Mouse (Mus musculus) kidney, embryonic 15.5 days (tissue): Measurements from ENCODE around the gene Cldn10. TPM values are rescaled to one million over a fixed set of nuclear protein-coding genes. Genes with fewer than 3 reads are reported as not detected.
A peak's percentile ranks its signal among the peaks of the same experiment; 100 is the strongest.
"Not testable (repeated sequence)": the region's sequence is repeated elsewhere in the genome, so short reads cannot be mapped to it uniquely, and the experiment has no call there.

Source experiments
- ATAC-seq: fragments of 200-750 bp; cut with Nextera tagmentation; replicated peaks from 2 replicates; pipeline ENCODE4 v1.8.0; 2017; ENCODE audit warnings: moderate TSS enrichment; ENCODE audit not compliant: low FRiP score
- H3K27ac ChIP-seq: fragments of 300-500 bp; sonication (generic); 2 replicates; pipeline ENCODE4 v1.5.1; 2015; ENCODE audit warnings: mild to moderate bottlenecking, inconsistent platforms
- H3K27me3 ChIP-seq: fragments of 300-500 bp; sonication (generic); 2 replicates; pipeline ENCODE4 v1.6.1; 2015; ENCODE audit warnings: inconsistent platforms
- H3K36me3 ChIP-seq: fragments of 300-500 bp; sonication (generic); 2 replicates; pipeline ENCODE4 v1.6.1; 2015; ENCODE audit warnings: inconsistent platforms
- H3K4me1 ChIP-seq: fragments of 300-500 bp; sonication (generic); 2 replicates; pipeline ENCODE4 v1.6.1; 2015; ENCODE audit warnings: inconsistent platforms
- H3K4me2 ChIP-seq: fragments of 300-500 bp; sonication (generic); 2 replicates; pipeline ENCODE4 v1.6.1; 2015; ENCODE audit warnings: moderate library complexity, mild to moderate bottlenecking, inconsistent platforms
- H3K4me3 ChIP-seq: fragments of 300-500 bp; sonication (generic); replicated peaks from 2 replicates; pipeline ENCODE4 v1.5.1; 2015; ENCODE audit warnings: mild to moderate bottlenecking, inconsistent platforms
- H3K9ac ChIP-seq: fragments of 300-500 bp; sonication (generic); 2 replicates; pipeline ENCODE4 v1.6.1; 2015; ENCODE audit warnings: mild to moderate bottlenecking, inconsistent platforms
- H3K9me3 ChIP-seq: fragments of 300-500 bp; sonication (generic); replicated peaks from 2 replicates; pipeline ENCODE4 v1.6.1; 2016; ENCODE audit warnings: inconsistent platforms
- WGBS: fragments of 180-500 bp; shearing (Covaris S2); methylation state at CpG from one replicate; pipeline ENCODE4 v1.1.7; 2015; ENCODE audit warnings: mixed read lengths; 5-methylcytosine and 5-hydroxymethylcytosine counted together
- polyA plus RNA-seq: library from polyadenylated mRNA; unstranded; fragments of >200 nt; fragmentation: Nextera tagmentation; extraction: Ambion mirVana; gene quantifications from 2 replicates; pipeline ENCODE4 v1.2.1, GENCODE M21; 2015

Gene Cldn10
- polyA plus RNA-seq, 1 experiment from 2014 or later: 22.8 TPM

GRCm38 (mm10) chr14:118807653-118808052 is 19.9 kb downstream of the Cldn10 start:
- Histone ChIP-seq H3K27ac (no peak overlapping the region), H3K36me3 (no peaks in the 10 kb centered on the region), H3K27me3 (no peaks in the 10 kb centered on the region), H3K4me1 (peaks cover 3% of the 10 kb centered on the region; the same call in 1 of the 2 replicates), H3K4me2 (no peak overlapping the region), H3K4me3 (no peak overlapping the region), H3K9me3 (no peaks in the 10 kb centered on the region), H3K9ac (no peak overlapping the region)
- 64% methylated on average over 5 of the region's 5 CpGs for WGBS
- ATAC-seq: peak; percentile 75

DNA sequence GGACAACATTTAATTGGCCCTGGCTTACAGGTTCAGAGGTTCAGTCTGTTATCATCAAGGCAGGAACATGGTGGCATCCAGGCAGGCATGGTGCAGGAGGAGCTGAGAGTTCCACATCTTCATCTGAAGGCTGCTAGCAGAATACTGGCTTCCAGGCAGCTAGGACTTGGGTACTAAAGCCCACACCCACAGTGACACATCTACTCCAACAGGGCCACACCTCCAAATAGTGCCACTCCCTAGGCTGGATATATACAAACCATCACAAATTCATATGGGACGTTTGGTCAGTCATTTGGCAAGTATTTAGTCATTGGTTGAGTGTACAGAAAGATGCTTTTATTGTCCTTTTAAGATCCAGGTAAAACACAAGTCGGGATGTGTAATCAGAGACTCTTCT is 20.5 kb downstream of the Cldn10 start:
- not testable (repeated sequence) for H3K4me2 ChIP-seq, H3K4me1 ChIP-seq, H3K9me3 ChIP-seq, H3K27ac ChIP-seq, ATAC-seq, H3K36me3 ChIP-seq, H3K4me3 ChIP-seq, H3K9ac ChIP-seq, H3K27me3 ChIP-seq
- 84% methylated on average over 2 of the region's 2 CpGs for WGBS

DNA sequence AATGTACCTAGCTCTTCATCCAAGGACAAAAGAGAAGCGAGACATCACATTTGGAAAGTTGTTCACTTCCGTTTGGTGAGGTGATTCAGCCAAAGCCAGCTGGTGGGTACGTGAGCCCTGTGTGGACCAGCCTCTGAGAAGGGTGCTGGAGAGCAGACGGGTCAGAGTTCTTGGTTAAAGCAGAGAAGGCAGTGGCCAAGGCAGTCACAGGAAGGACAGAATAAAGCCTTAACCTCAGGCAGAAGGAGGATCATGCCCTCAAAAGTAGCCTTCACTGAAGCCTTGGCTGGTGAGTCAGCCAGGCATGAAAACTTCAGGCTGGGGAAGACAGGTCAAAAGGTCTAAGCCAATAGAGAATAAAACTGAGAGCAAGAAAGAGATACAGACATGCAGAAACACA is 22.0 kb downstream of the Cldn10 start:
- WGBS: 75% methylated on average over 4 of the region's 4 CpGs
- no peak overlapping the region for H3K4me2 ChIP-seq
- no peaks in the 10 kb centered on the region for H3K36me3 ChIP-seq
- H3K4me1 ChIP-seq: peaks cover 3% of the 10 kb centered on the region; the same call in 1 of the 2 replicates
- H3K4me3 ChIP-seq: no peak overlapping the region
- H3K9me3 ChIP-seq: no peaks in the 10 kb centered on the region
- no peaks in the 10 kb centered on the region for H3K27me3 ChIP-seq
- H3K9ac ChIP-seq: no peak overlapping the region
- no peak for ATAC-seq
- no peak overlapping the region for H3K27ac ChIP-seq

DNA sequence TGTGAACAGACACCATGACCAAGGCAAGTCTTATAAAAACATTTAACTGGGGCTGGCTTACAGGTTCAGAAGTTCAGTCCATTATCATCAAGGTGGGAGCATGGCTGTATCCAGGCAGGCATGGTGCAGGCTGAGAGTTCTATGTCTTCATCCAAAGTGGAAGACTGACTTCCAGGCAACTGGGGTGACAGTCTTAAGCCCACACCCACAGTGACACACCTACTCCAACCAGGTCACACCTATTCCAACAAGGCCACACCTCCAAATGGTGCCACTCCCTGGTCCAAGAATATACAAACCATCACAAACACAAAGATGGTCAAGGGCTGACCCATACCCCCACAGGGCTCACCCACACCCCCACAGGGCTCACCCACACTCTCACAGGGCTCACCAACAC is 23.5 kb downstream of the Cldn10 start:
- H3K4me3 ChIP-seq, H3K4me2 ChIP-seq, ATAC-seq, H3K9ac ChIP-seq, H3K4me1 ChIP-seq, H3K9me3 ChIP-seq, H3K27me3 ChIP-seq, H3K36me3 ChIP-seq, H3K27ac ChIP-seq: not testable (repeated sequence)

DNA sequence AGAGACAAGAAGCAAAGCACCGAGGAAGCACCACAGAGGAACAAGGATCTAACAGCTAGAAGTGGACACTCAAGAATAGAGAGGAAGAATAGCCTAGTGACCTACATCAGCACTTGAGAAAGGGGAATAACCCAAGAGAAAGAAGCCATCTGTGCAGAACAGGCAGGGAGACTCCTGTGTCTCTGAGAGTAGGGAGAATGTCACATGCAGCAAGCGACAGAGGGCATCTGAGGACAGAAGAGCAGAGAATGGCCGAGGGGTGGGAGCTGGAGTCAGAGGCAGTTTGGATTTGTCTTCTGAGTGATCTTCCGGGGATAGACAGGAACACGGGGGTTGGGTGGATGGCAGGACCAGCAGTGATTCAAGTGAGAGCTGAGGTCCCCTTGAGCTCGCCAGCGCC is 25.4 kb downstream of the Cldn10 start:
- 63% methylated on average over 7 of the region's 7 CpGs for WGBS
- H3K9me3 ChIP-seq: no peaks in the 10 kb centered on the region
- H3K4me3 ChIP-seq: no peak overlapping the region
- no peak for ATAC-seq
- no peaks in the 10 kb centered on the region for H3K36me3 ChIP-seq
- H3K4me2 ChIP-seq: no peak overlapping the region
- H3K27ac ChIP-seq: no peak overlapping the region
- H3K9ac ChIP-seq: no peak overlapping the region
- H3K4me1 ChIP-seq: peaks cover 3% of the 10 kb centered on the region; the same call in 1 of the 2 replicates
- H3K27me3 ChIP-seq: no peaks in the 10 kb centered on the region

GRCm38 (mm10) chr14:118816503-118816902 is 28.8 kb downstream of the Cldn10 start:
- 23% methylated on average over 4 of the region's 4 CpGs for WGBS
- H3K27ac ChIP-seq: no peak overlapping the region
- no peak overlapping the region for H3K9ac ChIP-seq
- H3K9me3 ChIP-seq: no peaks in the 10 kb centered on the region
- peaks cover 8% of the 10 kb centered on the region for H3K27me3 ChIP-seq
- ATAC-seq: no peak; the same call in 1 of the 2 replicates
- no peak overlapping the region for H3K4me2 ChIP-seq
- H3K4me1 ChIP-seq: 0 out of 2 replicates have a peak, but pooled peaks cover 4% of the 10 kb centered on the region
- no peaks in the 10 kb centered on the region for H3K36me3 ChIP-seq
- H3K4me3 ChIP-seq: no peak overlapping the region

DNA sequence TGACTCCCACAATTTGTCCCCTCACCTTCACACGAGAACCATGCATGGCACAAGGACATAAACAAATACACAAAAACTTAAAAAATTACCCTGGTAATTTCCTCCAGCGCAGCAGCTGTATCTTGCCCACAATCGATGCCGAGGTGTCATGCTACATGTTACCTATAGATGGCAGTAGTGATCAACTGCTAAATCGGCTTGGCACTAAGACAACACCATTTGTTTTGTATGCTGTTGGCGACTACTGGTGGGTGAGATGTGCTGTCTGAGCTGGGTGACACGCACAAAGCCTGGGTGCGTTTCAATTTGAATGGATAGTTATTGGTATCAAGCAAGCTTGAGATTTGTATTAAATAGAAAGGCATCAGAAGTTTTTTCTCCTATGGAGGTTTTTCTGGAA is 32.4 kb downstream of the Cldn10 start:
- no peak overlapping the region for H3K27ac ChIP-seq
- 9% methylated on average over 8 of the region's 8 CpGs for WGBS

DNA sequence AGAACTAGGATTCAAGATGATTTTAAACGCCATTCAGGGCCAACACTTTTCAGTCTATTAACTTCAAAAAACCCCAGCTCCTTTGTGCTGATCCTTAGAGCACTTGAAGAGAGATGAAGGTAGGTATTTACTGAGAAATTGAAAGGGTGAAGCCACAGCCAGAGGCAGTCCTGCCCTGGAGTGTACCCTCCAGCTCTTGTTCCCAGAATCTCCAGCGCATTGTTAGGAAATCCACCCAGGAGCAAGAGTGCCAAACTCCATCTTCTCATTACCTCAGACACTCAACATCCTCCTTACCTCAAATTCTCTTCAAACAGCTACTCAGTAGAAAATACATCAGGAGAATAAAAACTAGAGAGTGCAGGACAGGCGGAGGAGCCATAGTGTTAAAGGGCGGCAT is 35.1 kb downstream of the Cldn10 start:
- Histone ChIP-seq H3K9me3 (no peaks in the 10 kb centered on the region), H3K4me1 (0 out of 2 replicates have a peak, but pooled peaks cover 9% of the 10 kb centered on the region), H3K4me2 (no peak overlapping the region), H3K27ac (no peak overlapping the region), H3K9ac (no peak overlapping the region), H3K36me3 (no peaks in the 10 kb centered on the region), H3K4me3 (no peak overlapping the region), H3K27me3 (peaks cover 8% of the 10 kb centered on the region)
- no peak for ATAC-seq
- WGBS: 86% methylated on average over 4 of the region's 4 CpGs

More for the DNA sequence above, 32.4 kb downstream of the Cldn10 start:
- H3K4me3 ChIP-seq: no peak overlapping the region
- H3K36me3 ChIP-seq: no peaks in the 10 kb centered on the region
- H3K27me3 ChIP-seq: peaks cover 8% of the 10 kb centered on the region
- 0 out of 2 replicates have a peak, but pooled peaks cover 4% of the 10 kb centered on the region for H3K4me1 ChIP-seq
- 0 out of 2 replicates have a peak overlapping the region, but pooled peaks have one; percentile 18 for H3K4me2 ChIP-seq
- no peak overlapping the region for H3K9ac ChIP-seq
- H3K9me3 ChIP-seq: no peaks in the 10 kb centered on the region
- no peak for ATAC-seq

DNA sequence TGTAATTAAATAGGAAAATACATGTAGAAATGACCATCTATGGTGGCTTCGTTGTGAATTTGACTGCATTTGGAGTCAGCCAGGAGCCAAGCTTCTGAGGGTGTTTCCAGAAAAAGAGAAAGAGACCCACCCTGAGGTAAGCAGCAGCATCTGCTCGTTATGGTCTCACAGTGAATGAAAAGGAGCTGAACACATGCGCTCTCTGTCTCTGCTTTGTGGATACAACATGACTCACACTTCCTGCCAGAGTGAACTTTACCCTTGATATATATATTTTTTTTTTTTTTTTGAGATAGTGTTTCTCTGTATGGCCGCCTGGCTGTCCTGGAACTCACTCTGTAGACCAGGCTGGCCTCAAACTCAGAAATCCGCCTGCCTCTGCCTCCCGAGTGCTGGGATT is 35.6 kb downstream of the Cldn10 start:
- ATAC-seq: no peak
- WGBS: 76% methylated on average over 6 of the region's 6 CpGs
- no peak overlapping the region for H3K9ac ChIP-seq
- no peak overlapping the region for H3K27ac ChIP-seq
- H3K4me3 ChIP-seq: no peak overlapping the region
- H3K4me2 ChIP-seq: no peak overlapping the region
- no peaks in the 10 kb centered on the region for H3K9me3 ChIP-seq
- H3K4me1 ChIP-seq: 0 out of 2 replicates have a peak, but pooled peaks cover 9% of the 10 kb centered on the region
- no peaks in the 10 kb centered on the region for H3K36me3 ChIP-seq
- H3K27me3 ChIP-seq: peaks cover 8% of the 10 kb centered on the region

DNA sequence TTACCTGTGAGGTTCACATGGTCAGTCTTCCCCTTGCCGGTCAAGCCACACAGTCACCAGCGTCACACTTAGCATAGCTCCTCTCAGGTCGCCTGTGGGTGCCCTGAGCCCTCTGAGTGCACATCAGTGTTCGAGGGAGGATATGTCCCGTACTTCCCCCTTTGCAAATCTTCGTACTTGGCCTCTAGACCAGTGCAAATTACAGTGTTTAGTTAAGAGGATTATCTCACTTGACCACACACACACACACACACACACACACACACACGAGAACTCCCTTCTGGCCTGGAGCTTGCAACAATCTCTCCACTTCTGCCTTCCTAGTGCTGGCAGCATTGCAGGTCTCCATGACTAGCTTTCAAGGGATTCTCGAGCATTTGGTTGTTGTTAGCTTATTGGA is 38.6 kb downstream of the Cldn10 start:
- 0 out of 2 replicates have a peak, but pooled peaks cover 4% of the 10 kb centered on the region for H3K4me1 ChIP-seq
- H3K4me2 ChIP-seq: no peak overlapping the region
- H3K9me3 ChIP-seq: no peaks in the 10 kb centered on the region
- no peak overlapping the region for H3K4me3 ChIP-seq
- no peak overlapping the region for H3K27ac ChIP-seq
- ATAC-seq: no peak
- WGBS: 79% methylated on average over 8 of the region's 8 CpGs
- H3K27me3 ChIP-seq: no peaks in the 10 kb centered on the region
- no peaks in the 10 kb centered on the region for H3K36me3 ChIP-seq
- H3K9ac ChIP-seq: no peak overlapping the region

DNA sequence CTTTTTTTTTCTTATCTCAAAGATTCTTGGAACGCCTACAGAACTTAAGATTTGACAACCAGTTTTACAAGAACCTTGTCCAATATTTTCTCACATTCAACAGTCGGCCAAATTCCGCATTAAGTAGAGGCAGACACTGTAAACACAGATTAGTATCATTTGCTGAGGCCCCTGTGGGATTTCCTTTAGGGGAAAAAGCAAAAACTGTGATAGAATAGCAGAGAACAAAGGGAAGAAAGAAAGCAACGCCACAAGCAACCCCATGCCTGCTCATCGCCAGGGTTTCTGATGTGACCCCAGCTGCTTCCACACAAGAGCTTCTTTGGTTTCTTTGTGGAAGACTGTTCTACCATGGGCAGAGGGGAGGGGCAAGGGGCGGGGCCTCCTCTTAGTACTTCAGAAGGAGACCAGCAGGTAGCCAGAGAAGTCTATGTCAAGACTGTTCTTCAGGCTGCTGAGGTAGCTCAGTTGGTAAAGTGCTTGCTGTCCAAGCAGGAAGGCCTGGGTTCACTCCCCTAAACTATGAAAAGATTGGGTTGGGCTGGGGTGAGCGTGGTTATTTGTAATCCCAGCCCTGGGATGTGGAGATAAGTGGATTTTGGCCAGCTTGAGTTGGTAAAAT is 39.7 kb downstream of the Cldn10 start:
- WGBS: 48% methylated on average over 7 of the region's 7 CpGs
- H3K9ac ChIP-seq: no peak overlapping the region
- no peak overlapping the region for H3K4me2 ChIP-seq
- no peaks in the 10 kb centered on the region for H3K36me3 ChIP-seq
- no peak for ATAC-seq
- no peaks in the 10 kb centered on the region for H3K9me3 ChIP-seq
- H3K4me3 ChIP-seq: no peak overlapping the region
- 0 out of 2 replicates have a peak, but pooled peaks cover 4% of the 10 kb centered on the region for H3K4me1 ChIP-seq
- H3K27me3 ChIP-seq: no peaks in the 10 kb centered on the region
- H3K27ac ChIP-seq: no peak overlapping the region

DNA sequence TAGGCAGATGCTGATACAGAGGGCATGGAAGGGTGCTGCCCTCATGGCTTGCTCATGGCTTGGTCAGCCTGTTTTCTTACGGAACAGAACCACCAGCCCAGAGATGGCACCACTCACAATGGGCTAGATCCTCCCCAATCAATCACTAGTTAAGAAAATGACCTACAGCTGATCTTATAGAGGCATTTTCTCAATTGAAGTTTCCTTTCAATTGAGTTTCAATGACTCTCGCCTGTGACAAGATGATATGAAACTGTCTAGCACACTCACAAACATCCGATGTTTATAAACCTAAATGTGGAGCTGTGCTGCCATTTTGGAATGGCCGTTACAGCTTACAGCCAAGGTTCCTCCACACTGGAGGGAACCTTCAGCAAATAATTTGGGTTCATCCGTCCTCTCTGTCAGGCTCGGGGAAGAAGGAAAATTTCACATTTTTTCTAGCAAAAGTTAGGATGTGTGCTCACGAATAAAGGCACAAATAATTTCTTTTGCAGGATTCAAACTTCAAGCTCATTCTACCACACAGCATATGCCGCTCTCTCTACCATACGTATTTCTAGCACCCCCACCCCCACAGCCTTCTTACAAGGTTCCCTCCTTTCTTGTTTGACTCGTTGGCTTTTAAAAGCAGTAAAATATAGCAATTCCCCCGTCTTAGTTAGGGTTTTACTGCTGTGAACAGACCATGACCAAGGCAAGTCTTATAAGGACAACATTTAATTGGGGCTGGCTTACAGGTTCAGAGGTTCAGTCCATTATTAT is 41.8 kb downstream of the Cldn10 start:
- H3K9ac ChIP-seq: no peak overlapping the region
- WGBS: 78% methylated on average over 11 of the region's 11 CpGs
- H3K4me2 ChIP-seq: no peak overlapping the region
- H3K27me3 ChIP-seq: no peaks in the 10 kb centered on the region
- H3K36me3 ChIP-seq: no peaks in the 10 kb centered on the region
- no peak overlapping the region for H3K27ac ChIP-seq
- H3K9me3 ChIP-seq: no peaks in the 10 kb centered on the region
- peaks cover 13% of the 10 kb centered on the region for H3K4me1 ChIP-seq
- no peak for ATAC-seq
- no peak overlapping the region for H3K4me3 ChIP-seq
